Mouse (Mus musculus): ENCODE measurements around the gene Cab39.

GRCm38 (mm10) chr1:85894231-85894747, 101.0 kb downstream of the Cab39 start, which contains the start of gene Itm2c:
- TF ChIP-seq CTCF (IDR thresholded peaks at IDR 0.05; ENCODE audit: borderline replicate concordance, control insufficient read depth, extremely low read depth, insufficient read depth, low read length, poor library complexity) (no peak), POLR2A (IDR thresholded peaks at IDR 0.05; ENCODE audit: control insufficient read depth, extremely low read depth, insufficient read depth, low read length, poor library complexity) (no peak; the same call in 1 of the 2 replicates)
